Mouse (Mus musculus) gastrocnemius, adult 2 months (tissue): Measurements from ENCODE around the gene Manba. TPM values are rescaled to one million over a fixed set of nuclear protein-coding genes. Genes with fewer than 3 reads are reported as not detected.

Experiments
- DNase-seq: peaks from one replicate; pipeline ENCODE4 v3.0.0; 2022
- H3K27ac ChIP-seq: fragments of 200-600 bp; 2 replicates; pipeline ENCODE4 v1.8.1; 2022; ENCODE audit warnings: mild to moderate bottlenecking
- H3K4me3 ChIP-seq: fragments of 200-600 bp; 2 replicates; pipeline ENCODE4 v1.8.1; 2022; ENCODE audit warnings: mild to moderate bottlenecking, moderate library complexity
- CTCF ChIP-seq: fragments of 200-600 bp; IDR thresholded peaks from 2 replicates; pipeline ENCODE4 v1.8.1; 2022; ENCODE audit warnings: antibody characterized with exemption, mild to moderate bottlenecking, moderate library complexity
- intact Hi-C: fragments of 180-260 bp; cut with DNase I; formaldehyde crosslinking; loops from one replicate; pipeline ENCODE4 v1.15.1; 2025
- total RNA-seq, 2 experiments: library from RNA; stranded (reverse); gene quantifications; 2 replicates each; pipeline ENCODE4 v1.2.3; 2021

Gene Manba
- total RNA-seq, 2 experiments from 2014 or later = 2.3 to 5.6 TPM

- intact Hi-C loops = no loop called here
- H3K27ac ChIP-seq = no peak overlapping the region
- TF ChIP-seq CTCF = no peak
- no peak for DNase-seq
- H3K4me3 ChIP-seq = no peak overlapping the region
These were observed 117.3 kb downstream of the Manba start for GRCm38 (mm10) chr3:135602731-135603130.

DNA sequence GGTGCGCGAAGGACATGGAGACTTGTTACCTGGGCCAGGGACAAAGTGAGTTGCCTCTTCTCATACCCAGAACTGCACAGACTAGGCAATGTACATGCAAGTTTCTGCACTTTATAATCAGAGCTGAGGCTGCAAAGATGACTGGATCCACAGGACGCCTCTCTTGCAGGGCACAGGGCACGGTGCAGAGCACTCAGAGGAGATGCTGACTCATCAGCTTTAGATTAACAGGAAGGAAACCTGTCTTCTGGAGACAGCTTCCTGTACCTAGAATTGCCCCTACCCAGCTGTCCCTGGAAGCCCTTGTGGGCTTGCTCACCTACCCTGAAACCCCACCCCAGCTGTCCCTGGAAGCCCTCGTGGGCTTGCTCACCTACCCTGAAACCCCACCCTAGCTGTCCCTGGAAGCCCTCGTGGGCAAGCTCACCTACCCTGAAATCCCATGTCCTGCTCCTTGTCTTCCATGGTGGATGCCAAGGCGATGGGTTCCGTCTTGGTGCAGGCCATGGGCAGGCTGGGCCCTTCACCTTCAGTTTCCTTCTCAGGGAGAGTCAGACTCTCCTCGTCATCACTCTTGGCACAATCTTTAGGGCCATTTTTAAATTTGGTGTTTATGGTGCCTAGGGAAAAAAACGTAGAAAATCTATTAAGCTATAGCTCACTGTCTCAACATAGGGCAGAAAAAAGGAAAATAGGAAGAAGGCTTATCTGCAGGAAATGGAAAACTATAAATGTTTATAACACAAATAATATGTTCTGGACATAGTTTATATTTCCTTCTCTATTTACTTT is 119.4 kb downstream of the Manba start:
- Histone ChIP-seq H3K4me3 (no peak overlapping the region), H3K27ac (no peak overlapping the region)
- intact Hi-C loops = no loop called here
- no peak for DNase-seq
- no peak for TF ChIP-seq CTCF

DNA sequence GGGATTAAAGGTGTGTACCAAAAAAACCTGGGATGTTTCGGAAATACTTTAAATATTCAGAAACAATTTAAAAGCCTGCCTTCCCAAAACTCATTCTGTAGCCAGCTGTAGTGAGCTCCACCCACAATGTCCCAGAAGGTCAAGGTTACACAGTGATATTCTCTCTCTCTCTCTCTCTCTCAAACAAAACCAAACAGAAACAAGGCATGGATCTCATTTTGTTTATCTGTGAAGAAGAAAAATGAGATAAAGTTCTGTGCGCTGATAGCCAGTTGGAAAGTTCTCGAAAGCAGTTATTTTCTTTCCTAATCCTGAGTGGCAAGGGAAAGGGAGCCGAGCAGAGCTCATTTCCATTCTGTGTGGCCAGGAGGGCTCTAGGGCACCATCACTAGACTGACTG is 120.1 kb downstream of the Manba start:
- no peak for TF ChIP-seq CTCF
- Histone ChIP-seq H3K27ac (no peak overlapping the region), H3K4me3 (no peak overlapping the region)
- no peak for DNase-seq
- intact Hi-C loops = no loop called here

GRCm38 (mm10) chr3:135606592-135606991 is 121.2 kb downstream of the Manba start:
- no peak for TF ChIP-seq CTCF
- no peak overlapping the region for H3K27ac ChIP-seq
- DNase-seq = no peak
- H3K4me3 ChIP-seq = no peak overlapping the region
- intact Hi-C loops = no loop called here

DNA sequence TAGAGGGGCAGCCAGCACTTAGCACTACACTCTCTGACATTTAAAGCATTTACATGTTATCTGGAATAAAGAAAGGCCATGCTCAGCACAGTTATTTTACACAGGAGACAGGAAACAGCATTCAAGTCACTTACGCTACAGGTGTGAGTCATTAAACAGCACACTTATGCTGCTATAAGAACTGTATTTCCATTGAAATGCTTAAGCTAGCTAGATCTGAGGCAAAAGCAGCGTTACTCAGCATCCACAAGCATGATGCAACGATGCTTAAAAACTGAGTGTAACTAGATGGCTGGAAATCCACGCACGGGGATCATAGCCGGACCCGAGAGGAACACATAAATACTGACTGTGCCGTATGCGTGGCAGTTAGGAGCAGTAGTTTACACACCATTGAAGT is 121.6 kb downstream of the Manba start:
- H3K27ac ChIP-seq = no peak overlapping the region
- intact Hi-C loops = no loop called here
- no peak for TF ChIP-seq CTCF
- H3K4me3 ChIP-seq = peak overlapping the region; percentile 68
- no peak for DNase-seq

GRCm38 (mm10) chr3:135607660-135608473 is 122.5 kb downstream of the Manba start:
- DNase-seq = peak; percentile 30
- no peak for TF ChIP-seq CTCF
- intact Hi-C loops = no loop called here
- H3K4me3 ChIP-seq = peak overlapping the region; percentile 68
- H3K27ac ChIP-seq = peak overlapping the region; percentile 70

GRCm38 (mm10) chr3:135610221-135610620 is 124.8 kb downstream of the Manba start:
- no peak overlapping the region for H3K4me3 ChIP-seq
- intact Hi-C loops = no loop called here
- TF ChIP-seq CTCF = no peak
- DNase-seq = no peak
- H3K27ac ChIP-seq = no peak overlapping the region

DNA sequence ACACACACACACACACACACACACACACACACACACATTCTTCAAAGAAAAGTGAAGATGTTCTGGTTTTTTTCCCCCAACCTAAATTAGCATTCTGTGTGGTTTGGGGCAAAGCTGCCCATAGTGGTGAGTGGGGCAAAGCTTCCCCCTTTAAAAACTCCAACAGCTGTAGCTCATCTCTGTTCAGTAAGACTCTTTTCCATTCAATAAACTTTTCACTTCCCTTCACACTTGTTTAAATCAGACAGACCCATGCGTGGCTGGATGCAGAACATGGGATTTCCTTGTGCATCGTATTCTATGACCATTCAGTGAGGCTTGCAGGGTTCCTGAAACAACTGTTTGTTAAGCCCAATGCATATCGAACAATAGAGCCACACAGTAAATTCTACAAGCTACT is 129.0 kb downstream of the Manba start:
- no peak overlapping the region for H3K4me3 ChIP-seq
- TF ChIP-seq CTCF = no peak
- DNase-seq = no peak
- intact Hi-C loops = no loop called here
- H3K27ac ChIP-seq = no peak overlapping the region

GRCm38 (mm10) chr3:135616730-135617129 is 131.3 kb downstream of the Manba start:
- no peak for TF ChIP-seq CTCF
- Histone ChIP-seq H3K27ac (no peak overlapping the region), H3K4me3 (no peak overlapping the region)
- no peak for DNase-seq
- intact Hi-C loops = no loop called here

Other genes starting within 250 kb of the Manba start
- 1 to 10 TPM; 2.4 to 2.9 TPM for gene Bdh2, start 204.4 kb upstream of the Manba start, total RNA-seq
- gene Slc9b2, start 177.9 kb upstream of the Manba start, total RNA-seq = under 1 TPM in 1 of 2 experiments, not detected in 1; 0.42 TPM
- not detected for gene Slc9b1, start 137.6 kb upstream of the Manba start, total RNA-seq
- 10 to 100 TPM; 30.2 to 36.9 TPM for gene Cisd2, start 61.7 kb upstream of the Manba start, total RNA-seq
- 100 to 1,000 TPM; 327 TPM for gene Ube2d3, start 47.5 kb upstream of the Manba start, total RNA-seq
- 10 to 100 TPM; 19.9 to 22.1 TPM for gene Nfkb1, start 205.9 kb downstream of the Manba start, total RNA-seq